Mouse (Mus musculus) heart, postnatal 0 days (tissue): ENCODE measurements around the gene Nphp3. TPM values are rescaled to one million over a fixed set of nuclear protein-coding genes. Genes with fewer than 3 reads are reported as not detected.

Source experiments
- ATAC-seq: fragments of 200-750 bp; cut with Nextera tagmentation; 2 replicates; pipeline ENCODE4 v1.8.0; 2017; ENCODE audit warnings: low read depth, moderate number of reproducible peaks, moderate library complexity; ENCODE audit not compliant: insufficient read depth
- DNase-seq: peaks from one replicate; pipeline ENCODE4 v3.0.0-alpha.2; 2016; ENCODE audit warnings: low spot score
- H3K27ac ChIP-seq: fragments of 300-500 bp; sonication (generic); 2 replicates; pipeline ENCODE4 v1.5.1; 2014; ENCODE audit warnings: low read depth, mild to moderate bottlenecking
- H3K27me3 ChIP-seq: fragments of 300-500 bp; sonication (generic); 2 replicates; pipeline ENCODE4 v1.6.1; 2014; ENCODE audit warnings: low read length, mixed read lengths; ENCODE audit not compliant: control insufficient read depth, insufficient read depth
- H3K36me3 ChIP-seq: fragments of 300-500 bp; sonication (generic); replicated peaks from 2 replicates; pipeline ENCODE4 v1.6.1; 2014; ENCODE audit warnings: low read length, mixed read lengths; ENCODE audit not compliant: control insufficient read depth, insufficient read depth
- H3K4me1 ChIP-seq: fragments of 300-500 bp; sonication (generic); 2 replicates; pipeline ENCODE4 v1.6.1; 2014; ENCODE audit warnings: antibody characterized with exemption; ENCODE audit not compliant: control insufficient read depth, insufficient read depth
- H3K4me2 ChIP-seq: fragments of 300-500 bp; sonication (generic); 2 replicates; pipeline ENCODE4 v1.6.1; 2014; ENCODE audit warnings: low read depth, mild to moderate bottlenecking, low read length, moderate library complexity
- H3K4me3 ChIP-seq: fragments of 300-500 bp; sonication (generic); 2 replicates; pipeline ENCODE4 v1.5.1; 2014; ENCODE audit warnings: low read depth, low read length
- H3K9ac ChIP-seq: fragments of 300-500 bp; sonication (generic); replicated peaks from 2 replicates; pipeline ENCODE4 v1.6.1; 2014; ENCODE audit warnings: low read depth, low read length, mixed read lengths
- H3K9me3 ChIP-seq: fragments of 300-500 bp; sonication (generic); replicated peaks from 2 replicates; pipeline ENCODE4 v1.6.1; 2016; ENCODE audit warnings: low read length; ENCODE audit not compliant: control insufficient read depth
- CTCF ChIP-seq: IDR thresholded peaks from 2 replicates; pipeline ENCODE4 v1.5.1; 2016; ENCODE audit warnings: antibody characterized with exemption, control low read depth, low read depth
- EP300 ChIP-seq: IDR thresholded peaks from 2 replicates; pipeline ENCODE4 v1.6.1; 2016; ENCODE audit warnings: antibody characterized with exemption, low read depth
- WGBS: fragments of 180-500 bp; shearing (Covaris S2); extraction: QIAGEN DNeasy Blood & Tissue Kit; methylation state at CpG from one replicate; pipeline ENCODE4 v1.1.7; 2014; 5-methylcytosine and 5-hydroxymethylcytosine counted together
- polyA plus RNA-seq: library from polyadenylated mRNA; unstranded; fragments of >200 nt; fragmentation: Nextera tagmentation; extraction: Ambion mirVana; gene quantifications from 2 replicates; pipeline ENCODE4 v1.2.1, GENCODE M21; 2015
- total RNA-seq: library from RNA; depleted of rRNA; stranded (reverse); fragments of >200 nt; gene quantifications from 2 replicates; pipeline ENCODE4 v1.2.3, GENCODE M21; 2014; ENCODE audit warnings: low replicate concordance

Gene Nphp3
- total and polyA plus RNA-seq, 2 experiments from 2014 or later = 2.0 to 9.8 TPM

- H3K4me2 ChIP-seq = no peak overlapping the region; the same call in 1 of the 2 replicates
- no peaks in the 10 kb centered on the region for H3K9me3 ChIP-seq
- ATAC-seq = no peak
- no peak overlapping the region for H3K9ac ChIP-seq
- H3K27ac ChIP-seq = no peak overlapping the region
- peaks cover 14% of the 10 kb centered on the region; the same call in 1 of the 2 replicates for H3K36me3 ChIP-seq
- WGBS = 18% methylated on average over 1 of the region's 1 CpGs
- TF ChIP-seq EP300 (no peak), CTCF (no peak)
- no peak for DNase-seq
- no peak overlapping the region for H3K4me3 ChIP-seq
- peaks cover 13% of the 10 kb centered on the region for H3K4me1 ChIP-seq
- no peaks in the 10 kb centered on the region for H3K27me3 ChIP-seq
Observed at GRCm38 (mm10) chr9:104064571-104064970, 62.2 kb downstream of the Nphp3 start.

- TF ChIP-seq EP300 (no peak), CTCF (no peak)
- no peak for ATAC-seq
- no peaks in the 10 kb centered on the region for H3K4me1 ChIP-seq
- no peaks in the 10 kb centered on the region for H3K36me3 ChIP-seq
- no peak for DNase-seq
- H3K4me3 ChIP-seq = no peak overlapping the region
- no peaks in the 10 kb centered on the region for H3K27me3 ChIP-seq
- 38% methylated on average over 4 of the region's 4 CpGs for WGBS
- no peak overlapping the region for H3K27ac ChIP-seq
- H3K9me3 ChIP-seq = no peaks in the 10 kb centered on the region
- no peak overlapping the region for H3K9ac ChIP-seq
- H3K4me2 ChIP-seq = no peak overlapping the region
Observed at GRCm38 (mm10) chr9:104070241-104070640, 67.9 kb downstream of the Nphp3 start.

GRCm38 (mm10) chr9:104070863-104071604, 68.7 kb downstream of the Nphp3 start:
- 67% methylated on average over 8 of the region's 8 CpGs for WGBS

GRCm38 (mm10) chr9:104075808-104076207, 73.5 kb downstream of the Nphp3 start:
- TF ChIP-seq CTCF = peak; percentile 56
- TF ChIP-seq EP300 = no peak
- Histone ChIP-seq H3K27me3 (no peaks in the 10 kb centered on the region), H3K9ac (no peak overlapping the region), H3K9me3 (no peaks in the 10 kb centered on the region), H3K4me2 (no peak overlapping the region), H3K4me1 (no peaks in the 10 kb centered on the region), H3K4me3 (no peak overlapping the region), H3K27ac (no peak overlapping the region), H3K36me3 (0 out of 2 replicates have a peak, but pooled peaks cover under 1% of the 10 kb centered on the region)
- ATAC-seq (no peak), DNase-seq (no peak)
- WGBS = 52% methylated on average over 2 of the region's 2 CpGs

More at GRCm38 (mm10) chr9:104070863-104071604, 68.7 kb downstream of the Nphp3 start:
- Histone ChIP-seq H3K27ac (no peak overlapping the region), H3K4me2 (no peak overlapping the region), H3K4me3 (no peak overlapping the region), H3K9ac (no peak overlapping the region), H3K9me3 (no peaks in the 10 kb centered on the region), H3K4me1 (no peaks in the 10 kb centered on the region), H3K36me3 (no peaks in the 10 kb centered on the region), H3K27me3 (no peaks in the 10 kb centered on the region)
- TF ChIP-seq CTCF (no peak), EP300 (no peak)
- no peak for DNase-seq
- no peak for ATAC-seq

GRCm38 (mm10) chr9:104078780-104079179, 76.4 kb downstream of the Nphp3 start:
- TF ChIP-seq CTCF = no peak
- DNase-seq = no peak
- 91% methylated on average over 1 of the region's 1 CpGs for WGBS
- no peaks in the 10 kb centered on the region for H3K4me1 ChIP-seq
- H3K27ac ChIP-seq = no peak overlapping the region
- no peak overlapping the region for H3K4me2 ChIP-seq
- no peak overlapping the region for H3K9ac ChIP-seq
- peaks cover 14% of the 10 kb centered on the region for H3K36me3 ChIP-seq
- ATAC-seq = no peak
- H3K9me3 ChIP-seq = no peaks in the 10 kb centered on the region
- no peaks in the 10 kb centered on the region for H3K27me3 ChIP-seq
- no peak overlapping the region for H3K4me3 ChIP-seq

- DNase-seq (no peak), ATAC-seq (no peak)
- Histone ChIP-seq H3K27ac (no peak overlapping the region), H3K4me1 (no peaks in the 10 kb centered on the region), H3K27me3 (no peaks in the 10 kb centered on the region), H3K9ac (no peak overlapping the region), H3K4me3 (no peak overlapping the region), H3K9me3 (no peaks in the 10 kb centered on the region), H3K4me2 (no peak overlapping the region), H3K36me3 (peaks cover 17% of the 10 kb centered on the region)
- TF ChIP-seq EP300 (no peak), CTCF (peak; percentile 45)
- WGBS = 48% methylated on average over 5 of the region's 5 CpGs
Observed at GRCm38 (mm10) chr9:104079379-104079778, 77.0 kb downstream of the Nphp3 start.
